Mouse (Mus musculus): ENCODE measurements around the gene Fdps. TPM values are rescaled to one million over a fixed set of nuclear protein-coding genes. Genes with fewer than 3 reads are reported as not detected.
A peak's percentile ranks its signal among the peaks of the same experiment; 100 is the strongest.

The Fdps gene
- total and polyA plus RNA-seq, 2 experiments from 2014 or later: 401 to 407 TPM

DNA sequence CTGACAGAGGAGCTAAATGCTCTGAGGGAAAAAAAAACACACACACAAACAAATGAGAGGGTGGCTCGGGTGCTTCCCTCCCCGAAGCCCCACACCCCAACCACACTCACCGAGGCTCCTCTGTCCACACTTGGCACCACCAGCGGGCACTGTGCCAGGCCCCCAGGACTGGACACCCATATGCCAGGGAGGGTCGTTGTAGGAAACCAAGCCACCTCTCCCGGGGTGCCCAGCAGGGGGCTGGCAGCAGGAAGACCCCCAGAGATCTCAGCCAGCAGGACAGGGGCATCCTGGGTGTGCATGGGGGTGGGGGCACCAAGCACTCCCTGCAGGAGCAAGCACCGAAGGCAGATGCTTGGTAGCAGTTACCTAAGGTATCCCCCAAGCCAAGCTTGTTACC is 948 bp downstream of the Fdps start, which contains the start of gene Gm43738:
Gm43738 (minus strand) TSS at position 289 of the 400 bp plus-strand sequence.
- Histone ChIP-seq H3K4me3 (ENCODE audit: low read depth, low read length) (peak within 1 kb of the TSS; percentile 60), H3K9me3 (ENCODE audit: low read length) (no peaks in the 10 kb centered on the region), H3K27ac (ENCODE audit: low read depth, low read length) (peak within 1 kb of the TSS; percentile 57; the same call in 1 of the 2 replicates), H3K36me3 (ENCODE audit: insufficient read depth, low read length) (peaks cover 23% of the 10 kb centered on the region), H3K9ac (replicated peaks; ENCODE audit: low read length, poor library complexity, severe bottlenecking) (peak within 1 kb of the TSS; percentile 52), H3K27me3 (ENCODE audit: insufficient read depth, low read length) (no peaks in the 10 kb centered on the region), H3K4me1 (ENCODE audit: insufficient read depth, low read length) (peaks cover 11% of the 10 kb centered on the region; the same call in 1 of the 2 replicates), H3K4me2 (ENCODE audit: low read depth, low read length, poor library complexity, severe bottlenecking) (peak within 1 kb of the TSS; percentile 88)
- no peak for ATAC-seq (ENCODE audit: low FRiP score)
- WGBS: 36% methylated on average over 7 of the region's 7 CpGs
- peak; percentile 38 for DNase-seq (ENCODE audit: low spot score)
- peak; percentile 27; the same call in 1 of the 2 replicates for TF ChIP-seq CTCF (IDR thresholded peaks at IDR 0.05)

DNA sequence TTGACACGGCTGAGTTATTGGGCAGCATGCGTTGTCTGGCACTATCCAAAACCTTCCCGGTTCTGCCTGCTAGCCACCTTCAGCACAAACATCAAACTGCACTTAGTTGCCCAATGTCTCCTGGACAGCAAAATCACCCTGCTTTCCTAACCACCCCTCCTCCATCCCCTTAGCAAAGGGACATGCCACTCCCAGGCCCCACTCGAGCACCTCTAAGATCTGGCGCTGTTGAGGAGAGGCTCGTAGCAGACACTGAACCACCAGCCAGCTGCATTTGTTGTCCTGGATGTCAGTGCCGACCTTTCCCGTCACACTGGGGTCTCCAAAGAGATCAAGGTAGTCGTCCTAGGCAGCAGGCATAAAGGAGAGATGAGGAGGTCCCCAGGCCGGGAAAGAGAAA is 7.7 kb downstream of the Fdps start:
- Histone ChIP-seq H3K4me1 (ENCODE audit: insufficient read depth, low read length) (peaks cover 9% of the 10 kb centered on the region; the same call in 1 of the 2 replicates), H3K9ac (replicated peaks; ENCODE audit: low read length, poor library complexity, severe bottlenecking) (no peak overlapping the region), H3K4me2 (ENCODE audit: low read depth, low read length, poor library complexity, severe bottlenecking) (no peak overlapping the region), H3K36me3 (ENCODE audit: insufficient read depth, low read length) (peaks cover 40% of the 10 kb centered on the region), H3K27ac (ENCODE audit: low read depth, low read length) (no peak overlapping the region), H3K27me3 (ENCODE audit: insufficient read depth, low read length) (no peaks in the 10 kb centered on the region), H3K9me3 (ENCODE audit: low read length) (no peaks in the 10 kb centered on the region), H3K4me3 (ENCODE audit: low read depth, low read length) (no peak overlapping the region)
- ATAC-seq (ENCODE audit: low FRiP score) (no peak), DNase-seq (ENCODE audit: low spot score) (no peak)
- WGBS: 82% methylated on average over 10 of the region's 10 CpGs
- no peak for TF ChIP-seq CTCF (IDR thresholded peaks at IDR 0.05)

DNA sequence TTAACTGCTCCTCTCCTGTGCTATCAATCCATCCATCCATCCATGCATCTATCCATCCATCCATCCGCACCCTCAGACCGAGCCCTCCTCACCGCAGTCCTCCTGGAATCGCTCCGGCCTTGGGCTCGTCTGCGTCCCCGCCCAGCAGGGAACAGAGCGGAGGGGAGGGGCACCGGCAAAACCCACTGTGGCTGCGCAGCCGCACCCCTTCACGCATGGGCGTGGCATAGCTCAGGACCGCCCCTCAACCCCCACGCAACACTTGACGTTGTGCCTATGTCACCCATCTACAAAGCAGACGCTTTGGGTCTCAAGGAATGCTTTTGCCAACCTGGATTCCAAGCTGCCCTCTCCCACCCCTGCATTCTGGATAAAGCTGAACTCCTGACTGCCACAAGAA is 8.6 kb downstream of the Fdps start, which contains the start of gene Rusc1:
Rusc1 (minus strand) TSS at position 137 of the 400 bp plus-strand sequence.
- H3K4me2 ChIP-seq (ENCODE audit: low read depth, low read length, poor library complexity, severe bottlenecking): peak within 1 kb of the TSS; percentile 98
- peak within 1 kb of the TSS; percentile 80 for H3K27ac ChIP-seq (ENCODE audit: low read depth, low read length)
- 2% methylated on average over 18 of the region's 18 CpGs for WGBS
- H3K4me3 ChIP-seq (ENCODE audit: low read depth, low read length): peak within 1 kb of the TSS; percentile 74
- DNase-seq (ENCODE audit: low spot score): peak; percentile 94
- H3K27me3 ChIP-seq (ENCODE audit: insufficient read depth, low read length): no peaks in the 10 kb centered on the region
- H3K9me3 ChIP-seq (ENCODE audit: low read length): no peaks in the 10 kb centered on the region
- TF ChIP-seq CTCF (IDR thresholded peaks at IDR 0.05): no peak
- ATAC-seq (ENCODE audit: low FRiP score): peak; percentile 87
- H3K9ac ChIP-seq (replicated peaks; ENCODE audit: low read length, poor library complexity, severe bottlenecking): peak within 1 kb of the TSS; percentile 84
- H3K36me3 ChIP-seq (ENCODE audit: insufficient read depth, low read length): peaks cover 43% of the 10 kb centered on the region
- peaks cover 9% of the 10 kb centered on the region; the same call in 1 of the 2 replicates for H3K4me1 ChIP-seq (ENCODE audit: insufficient read depth, low read length)

DNA sequence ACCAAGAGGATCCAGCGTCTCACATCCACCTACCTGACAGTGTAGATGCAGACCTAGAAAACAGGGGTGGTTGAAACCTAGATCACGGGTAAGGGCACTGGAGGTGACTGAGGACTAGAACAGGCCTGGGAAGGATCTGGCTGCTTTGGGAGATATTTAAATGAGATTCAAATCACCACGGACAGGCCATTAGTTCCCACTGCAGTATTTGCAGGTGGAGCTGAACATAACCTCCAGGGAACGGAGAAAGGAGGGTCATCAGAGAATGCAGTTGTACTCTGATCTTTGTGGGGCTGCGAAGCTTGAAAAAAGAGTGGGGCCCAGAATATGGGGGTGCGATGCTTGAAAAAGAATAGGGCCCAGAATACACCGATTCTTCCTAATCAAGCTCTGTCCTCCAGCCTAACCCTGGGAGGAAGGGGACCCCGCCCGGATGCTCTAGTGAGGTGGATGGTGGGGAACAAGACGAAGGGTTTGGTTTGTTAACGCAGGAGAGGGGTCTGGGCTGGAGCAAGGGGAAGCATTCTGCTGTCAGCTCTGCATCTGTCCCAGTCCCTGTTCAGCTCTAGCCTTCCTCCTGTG is 9.2 kb downstream of the Fdps start:
- TF ChIP-seq CTCF (IDR thresholded peaks at IDR 0.05): no peak
- Histone ChIP-seq H3K27ac (ENCODE audit: low read depth, low read length) (peak overlapping the region; percentile 80), H3K36me3 (ENCODE audit: insufficient read depth, low read length) (peaks cover 44% of the 10 kb centered on the region), H3K27me3 (ENCODE audit: insufficient read depth, low read length) (no peaks in the 10 kb centered on the region), H3K4me1 (ENCODE audit: insufficient read depth, low read length) (peaks cover 9% of the 10 kb centered on the region; the same call in 1 of the 2 replicates), H3K4me3 (ENCODE audit: low read depth, low read length) (peak overlapping the region; percentile 74), H3K9me3 (ENCODE audit: low read length) (no peaks in the 10 kb centered on the region), H3K4me2 (ENCODE audit: low read depth, low read length, poor library complexity, severe bottlenecking) (peak overlapping the region; percentile 98), H3K9ac (replicated peaks; ENCODE audit: low read length, poor library complexity, severe bottlenecking) (peak overlapping the region; percentile 84)
- ATAC-seq (ENCODE audit: low FRiP score) (peak; percentile 6; the same call in 1 of the 2 replicates), DNase-seq (ENCODE audit: low spot score) (no peak)
- WGBS: 13% methylated on average over 11 of the region's 11 CpGs

DNA sequence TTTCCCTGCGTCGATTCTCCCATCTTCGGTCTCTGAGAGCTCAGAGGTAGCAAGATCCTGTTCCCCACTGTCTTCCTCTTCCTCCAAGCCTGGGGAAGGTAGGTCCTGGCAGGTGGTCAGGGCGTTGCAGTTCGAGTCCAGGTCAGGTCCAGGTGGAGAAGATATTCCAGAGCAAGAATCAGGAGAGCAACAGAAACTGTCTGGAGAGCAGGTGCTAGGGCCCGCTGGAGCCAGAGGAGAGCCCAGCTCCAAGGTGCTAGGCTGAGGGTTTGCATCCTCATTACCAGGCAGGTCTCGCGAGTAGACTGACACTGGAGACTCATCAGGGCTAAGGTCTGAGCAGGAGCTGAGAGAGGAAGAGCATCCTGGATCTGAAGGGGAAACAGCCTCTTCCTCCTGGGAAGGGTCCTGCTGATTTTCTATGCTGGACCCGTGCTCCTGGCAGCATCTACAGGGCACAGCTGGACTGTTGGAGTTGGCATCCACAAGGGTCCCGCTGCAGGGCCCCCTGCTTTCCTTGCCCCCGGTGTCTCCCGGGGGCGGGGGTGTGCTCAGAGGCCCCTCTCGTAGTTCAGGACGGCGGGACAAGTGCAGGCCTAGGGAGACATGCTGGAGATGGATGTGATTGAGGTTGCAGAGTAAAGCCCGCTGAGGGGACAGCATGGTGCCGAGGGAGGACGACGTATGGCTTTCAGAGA is 9.8 kb downstream of the Fdps start:
- H3K4me2 ChIP-seq (ENCODE audit: low read depth, low read length, poor library complexity, severe bottlenecking): peak overlapping the region; percentile 98
- H3K9me3 ChIP-seq (ENCODE audit: low read length): no peaks in the 10 kb centered on the region
- peaks cover 9% of the 10 kb centered on the region; the same call in 1 of the 2 replicates for H3K4me1 ChIP-seq (ENCODE audit: insufficient read depth, low read length)
- DNase-seq (ENCODE audit: low spot score) (no peak), ATAC-seq (ENCODE audit: low FRiP score) (no peak)
- peak overlapping the region; percentile 74 for H3K4me3 ChIP-seq (ENCODE audit: low read depth, low read length)
- TF ChIP-seq CTCF (IDR thresholded peaks at IDR 0.05): no peak
- WGBS: 9% methylated on average over 20 of the region's 20 CpGs
- H3K27ac ChIP-seq (ENCODE audit: low read depth, low read length): peak overlapping the region; percentile 59
- H3K27me3 ChIP-seq (ENCODE audit: insufficient read depth, low read length): no peaks in the 10 kb centered on the region
- H3K36me3 ChIP-seq (ENCODE audit: insufficient read depth, low read length): peaks cover 42% of the 10 kb centered on the region
- H3K9ac ChIP-seq (replicated peaks; ENCODE audit: low read length, poor library complexity, severe bottlenecking): peak overlapping the region; percentile 84
